Mouse (Mus musculus) brown adipose tissue, adult 24 weeks (tissue): Measurements from ENCODE around the gene Mpp5. TPM values are rescaled to one million over a fixed set of nuclear protein-coding genes. Genes with fewer than 3 reads are reported as not detected.
A peak's percentile ranks its signal among the peaks of the same experiment; 100 is the strongest.

Experiments used
- H3K27ac ChIP-seq: fragments of 200-500 bp; replicated peaks from 2 replicates; pipeline ENCODE4 v1.5.1; 2012; ENCODE audit warnings: low read depth, mild to moderate bottlenecking, low read length
- H3K4me1 ChIP-seq: fragments of 200-500 bp; 2 replicates; pipeline ENCODE4 v1.6.1; 2012; ENCODE audit warnings: low read length, mixed read lengths; ENCODE audit not compliant: control insufficient read depth, insufficient read depth, insufficient read length
- H3K4me3 ChIP-seq: fragments of 200-500 bp; 2 replicates; pipeline ENCODE4 v1.5.1; 2012; ENCODE audit warnings: low read depth, mild to moderate bottlenecking, low read length, moderate library complexity; ENCODE audit not compliant: insufficient read depth
- polyA plus RNA-seq: library from polyadenylated mRNA; stranded (reverse); fragments of >200 nt; gene quantifications from 2 replicates; pipeline ENCODE4 v1.2.4, GENCODE M21; 2012; ENCODE audit not compliant: missing spikeins, insufficient read depth, insufficient read length

Mpp5 gene
- polyA plus RNA-seq, 1 experiment = 12.8 TPM

DNA sequence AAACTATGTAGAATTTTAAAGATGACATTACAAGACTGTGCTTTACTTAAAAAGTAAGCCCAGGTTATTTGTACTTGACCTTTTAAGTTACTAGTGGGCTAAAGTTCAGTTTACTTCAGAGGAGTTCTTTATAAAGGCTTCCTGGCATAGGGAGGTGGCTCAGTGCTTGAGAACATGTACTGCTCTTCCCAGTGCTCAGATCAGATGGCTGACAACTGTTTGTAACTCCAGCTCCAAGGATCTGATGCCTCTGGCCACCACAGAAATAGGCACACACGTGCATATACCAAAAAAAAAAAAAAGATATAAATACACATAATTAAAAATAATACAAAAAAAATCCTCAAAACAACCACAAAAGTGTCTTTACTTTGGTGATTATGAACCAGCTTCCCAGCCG lies 42.1 kb downstream of the Mpp5 start:
- no peak overlapping the region for H3K4me3 ChIP-seq
- no peak overlapping the region for H3K27ac ChIP-seq

DNA sequence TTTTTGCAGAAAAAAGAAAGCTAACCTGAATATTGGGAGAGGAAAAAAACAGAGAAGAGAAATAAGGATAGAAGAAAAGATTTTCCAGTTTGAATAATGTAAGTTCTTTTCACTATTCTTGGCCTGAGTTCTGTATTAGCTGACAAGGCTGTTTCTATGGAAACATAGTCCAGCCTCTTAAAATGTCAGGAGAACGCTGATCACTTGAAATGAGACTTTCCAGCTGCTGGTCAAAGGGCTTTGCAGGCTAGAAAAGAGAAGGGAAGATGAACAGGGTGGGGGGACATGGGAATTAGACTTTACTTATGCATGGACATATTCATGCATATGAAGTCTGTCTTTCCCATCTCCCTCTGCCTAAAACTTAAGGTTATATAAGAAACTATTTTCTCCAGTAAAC lies 45.5 kb downstream of the Mpp5 start:
- H3K4me3 ChIP-seq = no peak overlapping the region
- no peaks in the 10 kb centered on the region for H3K4me1 ChIP-seq
- H3K27ac ChIP-seq = no peak overlapping the region

More for the DNA sequence above, 42.1 kb downstream of the Mpp5 start:
- H3K4me1 ChIP-seq = no peaks in the 10 kb centered on the region

DNA sequence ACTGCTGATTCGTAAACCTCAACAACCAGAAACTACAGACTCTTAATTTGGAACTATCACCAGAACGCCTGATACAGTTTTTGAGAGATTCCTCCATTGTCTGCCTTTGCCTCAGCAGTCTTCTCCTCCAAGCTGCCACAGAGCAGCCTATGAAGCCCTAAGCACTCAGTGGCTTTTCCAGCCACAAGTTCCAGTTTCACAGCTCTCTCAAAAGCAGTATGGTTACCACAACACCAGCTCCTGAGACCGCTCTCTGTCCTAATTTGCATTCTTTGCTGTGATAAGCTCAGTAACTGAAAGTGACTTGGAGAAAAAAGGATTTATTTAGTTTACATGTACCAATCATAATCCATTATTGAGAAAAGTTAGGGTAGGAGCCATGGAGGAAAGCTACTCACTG lies 51.3 kb downstream of the Mpp5 start:
- H3K4me3 ChIP-seq = no peak overlapping the region
- no peak overlapping the region for H3K27ac ChIP-seq
- H3K4me1 ChIP-seq = no peaks in the 10 kb centered on the region

DNA sequence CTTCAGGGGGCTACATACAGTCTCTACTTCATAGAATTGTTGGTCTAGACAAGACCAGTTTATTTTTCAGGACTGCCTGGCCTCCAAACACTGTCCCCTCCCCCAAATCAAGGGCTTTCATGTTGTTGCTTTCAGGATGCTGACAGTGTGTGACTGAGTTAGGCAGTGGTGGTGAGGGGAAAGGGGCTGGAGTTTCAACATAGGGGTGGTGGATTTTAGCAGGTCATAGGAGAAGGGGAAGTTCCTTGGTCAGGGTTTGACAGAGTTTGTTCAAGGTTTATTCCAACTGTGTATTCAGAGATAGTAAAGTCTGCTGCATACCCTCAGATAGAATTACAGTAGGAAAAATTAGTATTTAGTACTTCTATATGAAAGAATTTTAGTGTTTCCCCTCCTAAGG lies 53.1 kb downstream of the Mpp5 start:
- Histone ChIP-seq H3K4me1 (no peaks in the 10 kb centered on the region), H3K27ac (no peak overlapping the region), H3K4me3 (no peak overlapping the region)

DNA sequence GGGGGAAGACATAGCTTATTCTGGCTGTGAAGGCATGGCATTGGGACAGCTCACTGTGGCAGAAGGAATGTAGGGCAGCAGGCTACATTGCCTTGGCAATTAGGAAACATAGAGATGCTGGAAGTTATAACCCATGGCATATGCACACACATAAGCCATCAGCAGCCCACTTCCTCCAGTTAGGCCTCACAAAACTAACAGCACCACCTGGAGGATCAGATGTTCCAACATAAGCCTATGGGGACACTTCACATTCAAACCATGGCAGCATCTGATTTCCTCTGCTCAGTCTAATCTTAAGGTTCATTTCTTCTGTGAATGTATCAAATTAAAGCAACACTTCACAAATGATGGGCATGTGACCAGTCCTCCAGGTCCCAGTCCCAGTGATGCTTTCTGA lies 65.7 kb downstream of the Mpp5 start:
- Histone ChIP-seq H3K27ac (no peak overlapping the region), H3K4me3 (no peak overlapping the region), H3K4me1 (no peaks in the 10 kb centered on the region)

DNA sequence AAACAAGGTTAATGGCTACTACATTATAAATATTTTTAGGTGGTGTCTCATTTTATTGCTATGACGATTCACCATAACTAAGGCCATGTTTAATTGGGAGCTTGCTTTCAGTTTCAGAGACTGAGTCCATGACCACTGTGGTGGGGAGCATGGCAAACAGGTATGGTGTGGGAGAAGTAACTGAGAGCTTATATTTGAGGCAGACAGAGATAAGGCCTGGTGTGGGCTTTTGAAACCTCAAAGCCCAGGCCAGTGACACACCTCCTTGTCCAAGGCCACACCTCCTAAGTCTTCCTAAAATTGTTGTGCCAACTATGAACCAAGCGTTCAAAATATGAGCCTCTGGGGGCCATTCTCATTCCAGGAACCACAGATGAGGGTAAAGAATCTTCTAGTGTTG lies 85.8 kb downstream of the Mpp5 start:
- Histone ChIP-seq H3K4me1 (no peaks in the 10 kb centered on the region), H3K27ac (no peak overlapping the region), H3K4me3 (no peak overlapping the region)

DNA sequence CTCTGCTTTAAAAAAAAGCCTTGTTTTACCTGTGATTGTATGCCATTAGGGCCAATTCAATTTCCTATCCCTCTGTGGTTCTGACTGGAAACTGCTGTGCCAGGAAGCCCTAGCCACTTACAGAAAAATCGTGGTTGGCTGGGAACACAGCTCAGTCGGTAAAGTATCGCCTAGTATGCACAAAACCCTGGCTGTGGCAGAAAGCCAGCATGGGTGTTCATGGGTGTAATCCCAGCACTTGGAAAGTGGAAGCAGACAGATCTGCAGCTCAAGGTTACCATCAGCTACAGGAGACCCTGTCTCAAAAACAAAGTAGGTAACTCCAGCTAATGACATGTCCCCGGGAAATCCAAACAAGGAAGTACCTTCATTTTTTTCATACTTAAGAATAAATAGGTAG lies 91.2 kb downstream of the Mpp5 start:
- H3K4me3 ChIP-seq = no peak overlapping the region
- H3K4me1 ChIP-seq = no peaks in the 10 kb centered on the region
- no peak overlapping the region for H3K27ac ChIP-seq

DNA sequence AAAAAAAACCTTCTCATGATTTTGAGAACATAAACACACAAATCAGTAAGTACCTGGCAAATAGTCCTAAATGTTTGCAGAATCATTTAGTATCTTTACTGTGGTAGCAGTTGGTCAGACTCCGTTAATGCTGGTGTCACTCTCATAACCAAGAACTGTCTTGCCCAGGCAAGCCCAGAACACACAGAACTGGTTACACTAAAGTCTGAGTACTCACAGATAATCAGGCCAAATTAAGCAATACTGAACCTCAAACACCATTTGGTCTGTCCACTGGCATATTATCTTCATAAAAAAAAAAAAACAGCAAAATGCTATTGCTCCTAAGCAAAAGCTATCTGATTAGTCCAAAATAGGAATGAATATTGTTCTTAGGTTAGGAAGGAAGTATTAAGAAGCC lies 93.7 kb downstream of the Mpp5 start:
- Histone ChIP-seq H3K4me1 (no peaks in the 10 kb centered on the region), H3K27ac (no peak overlapping the region), H3K4me3 (no peak overlapping the region)

DNA sequence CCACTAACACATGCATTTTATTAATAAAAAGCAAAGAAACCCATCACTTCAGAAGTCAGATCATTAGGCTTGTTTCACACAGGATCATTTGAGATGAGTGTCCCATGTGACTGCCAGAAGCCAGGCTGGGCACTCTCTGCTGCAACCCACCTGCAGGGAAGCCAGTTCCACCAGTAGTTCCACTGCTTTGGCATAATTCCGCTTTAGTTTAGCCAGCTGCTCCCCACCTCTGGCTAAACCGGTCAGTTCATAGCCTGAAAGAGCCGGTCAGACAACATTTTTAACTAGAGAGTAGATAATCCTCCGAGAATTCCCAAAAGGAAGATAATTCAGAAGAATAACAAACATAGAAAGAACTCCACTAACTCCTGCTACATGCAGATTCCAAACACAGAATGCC lies 99.5 kb downstream of the Mpp5 start:
- H3K4me1 ChIP-seq = no peaks in the 10 kb centered on the region
- H3K27ac ChIP-seq = no peak overlapping the region
- no peak overlapping the region for H3K4me3 ChIP-seq

DNA sequence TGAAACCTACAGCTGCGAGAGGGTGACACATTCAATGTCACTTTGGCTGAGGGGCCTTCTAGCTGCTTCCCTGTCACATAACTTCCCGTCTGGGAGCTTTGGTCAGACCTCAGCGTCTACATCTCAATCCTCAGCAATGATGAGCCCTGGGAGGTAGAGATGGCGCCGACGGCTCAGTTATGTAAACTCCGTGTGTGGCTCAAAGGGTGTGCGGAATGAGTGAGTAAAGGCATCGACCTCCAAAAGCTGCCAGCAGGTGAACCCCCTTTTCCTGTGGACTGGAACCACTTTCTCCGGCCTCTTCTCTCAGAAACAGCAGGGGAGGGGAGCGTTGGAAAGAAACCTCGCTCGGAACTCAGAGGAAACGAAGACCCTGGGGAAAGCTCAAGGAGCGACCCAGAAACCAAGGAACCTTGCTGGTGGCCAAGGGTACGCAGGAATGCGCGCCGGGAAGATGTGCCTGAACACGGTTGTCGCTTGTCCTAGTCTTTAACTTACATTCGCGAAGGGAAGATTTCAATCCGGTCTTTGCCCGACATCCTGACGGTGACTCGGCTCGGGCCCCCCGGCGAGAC lies 112.3 kb downstream of the Mpp5 start:
- H3K27ac ChIP-seq = peak overlapping the region; percentile 62
- peaks cover 8% of the 10 kb centered on the region; the same call in 1 of the 2 replicates for H3K4me1 ChIP-seq
- peak overlapping the region; percentile 78 for H3K4me3 ChIP-seq

DNA sequence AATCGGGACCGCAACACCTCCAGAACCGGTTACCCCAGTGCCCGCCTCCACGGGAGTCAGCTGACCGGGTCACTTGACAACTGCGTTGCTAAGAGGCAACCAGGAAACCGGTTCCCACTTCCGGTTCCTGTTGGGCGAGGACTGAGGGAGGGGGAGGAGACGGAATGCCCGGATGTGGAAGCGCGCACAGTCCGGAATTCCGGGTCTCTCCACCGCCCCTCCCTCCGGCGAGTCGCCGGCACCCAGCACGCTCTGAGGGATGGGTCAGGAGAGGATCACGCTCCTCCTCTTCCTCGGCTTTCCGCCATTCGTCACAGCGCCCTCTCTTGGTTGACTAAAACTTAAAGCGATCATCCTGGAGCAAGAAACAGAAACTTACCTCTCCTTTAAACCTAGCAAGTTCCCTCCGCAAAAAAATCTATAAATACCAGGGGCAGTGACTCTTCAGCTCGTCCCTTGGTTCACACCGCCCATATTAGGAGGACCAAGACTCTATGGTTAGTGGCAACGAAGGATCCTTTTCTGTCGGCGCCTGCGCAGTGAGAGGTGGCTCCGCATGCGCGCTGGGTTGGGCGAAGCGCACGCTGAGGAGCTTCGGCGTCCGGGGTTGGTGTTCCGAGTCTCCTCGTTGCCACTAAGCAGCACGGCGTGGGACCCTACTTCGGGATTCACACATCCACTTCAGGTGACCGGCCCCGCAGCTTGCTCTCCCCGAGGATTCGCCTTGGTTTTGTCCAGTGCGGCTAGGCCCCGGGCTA lies 113.0 kb downstream of the Mpp5 start, which contains the start of the genes Atp6v1d and Eif2s1:
Gene Atp6v1d, minus strand, starts transcription at position 143 of the 758 bp plus-strand sequence.
Gene Eif2s1, plus strand, starts transcription at position 324 of the 758 bp plus-strand sequence.
- peaks cover 8% of the 10 kb centered on the region; the same call in 1 of the 2 replicates for H3K4me1 ChIP-seq
- peak within 1 kb of the TSS; percentile 96 for H3K27ac ChIP-seq
- peak within 1 kb of the TSS; percentile 88 for H3K4me3 ChIP-seq

DNA sequence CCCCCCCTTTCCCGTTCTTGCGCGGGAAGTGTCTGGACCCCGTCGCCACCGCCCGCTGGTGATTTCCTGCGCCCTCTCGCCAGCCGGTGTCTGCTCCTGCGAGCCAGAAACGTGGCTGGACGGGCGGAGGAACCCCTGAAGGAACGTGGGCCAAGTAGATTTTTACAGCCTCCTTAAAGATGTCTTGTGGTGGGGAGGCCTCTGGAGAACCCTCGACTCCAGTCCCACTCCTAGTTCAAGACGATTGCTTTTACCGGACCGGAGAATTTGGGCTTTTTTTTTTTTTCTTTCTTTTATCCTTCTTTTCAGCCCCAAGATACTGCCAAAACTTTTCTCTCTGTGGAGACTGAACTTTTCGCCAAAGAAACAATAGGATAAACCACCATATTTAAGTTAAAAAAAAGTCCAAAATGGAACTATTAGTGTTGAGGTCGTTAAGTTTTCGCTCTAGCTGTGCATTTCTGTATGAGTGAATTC lies 113.6 kb downstream of the Mpp5 start:
- H3K27ac ChIP-seq = peak overlapping the region; percentile 89
- peaks cover 8% of the 10 kb centered on the region; the same call in 1 of the 2 replicates for H3K4me1 ChIP-seq
- peak overlapping the region; percentile 88 for H3K4me3 ChIP-seq

DNA sequence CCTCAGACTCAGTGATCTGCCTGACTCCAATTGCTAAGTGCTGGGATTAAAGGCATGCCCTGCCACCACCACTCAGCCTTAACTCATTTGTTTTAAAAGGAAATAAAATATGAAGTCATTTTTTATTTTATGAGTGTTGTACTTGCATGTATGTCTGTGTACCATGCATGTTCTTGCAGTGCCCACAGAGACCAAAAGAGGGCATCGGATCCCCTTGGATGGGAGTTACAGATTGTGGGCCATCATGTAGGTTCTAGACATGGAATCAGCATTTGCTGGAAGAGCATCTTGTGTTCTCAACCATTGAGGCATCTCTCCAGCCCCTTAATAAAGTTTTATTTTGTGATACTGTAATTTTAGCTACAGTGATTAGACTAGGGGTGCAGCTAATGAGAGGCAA lies 116.7 kb downstream of the Mpp5 start:
- H3K4me3 ChIP-seq = no peak overlapping the region
- H3K4me1 ChIP-seq = peaks cover 2% of the 10 kb centered on the region; the same call in 1 of the 2 replicates
- H3K27ac ChIP-seq = no peak overlapping the region

DNA sequence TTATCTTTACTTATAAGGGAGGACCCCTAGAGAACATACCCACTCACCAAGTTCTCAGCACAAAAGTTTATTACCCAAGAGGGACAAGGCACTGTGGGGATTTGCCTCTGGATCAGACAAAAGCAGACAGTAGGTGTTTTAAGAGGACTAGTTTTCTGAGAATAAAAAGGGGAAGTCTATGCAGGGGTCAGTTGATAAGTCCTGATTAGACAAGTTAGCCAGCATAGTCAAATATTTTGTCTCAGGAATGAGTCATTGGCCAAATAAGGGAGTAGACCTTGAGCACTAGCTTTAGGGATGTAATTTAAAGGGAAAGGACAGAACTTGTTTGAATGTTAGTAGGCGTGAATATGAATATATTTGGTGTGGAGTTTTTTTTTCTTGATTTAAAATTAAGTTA lies 119.4 kb downstream of the Mpp5 start:
- no peaks in the 10 kb centered on the region for H3K4me1 ChIP-seq
- no peak overlapping the region for H3K27ac ChIP-seq
- H3K4me3 ChIP-seq = no peak overlapping the region

DNA sequence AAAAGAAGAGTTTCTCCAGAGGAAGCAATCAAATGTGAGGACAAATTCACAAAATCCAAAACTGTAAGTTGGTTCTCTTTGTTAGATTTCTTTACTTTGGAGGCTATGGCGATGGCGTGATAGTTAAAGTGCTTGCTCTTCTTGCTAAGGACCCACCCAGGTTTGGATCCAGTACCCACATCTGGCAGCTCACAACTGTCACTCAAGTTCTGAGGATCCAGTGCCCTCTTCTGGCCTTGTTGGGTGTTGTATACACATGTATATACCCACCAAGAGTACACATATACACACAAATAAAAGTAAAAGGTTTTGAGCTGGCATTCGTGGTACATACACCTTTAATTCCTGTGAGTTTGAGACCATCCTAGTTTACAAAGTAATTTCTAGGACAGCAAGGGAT lies 125.9 kb downstream of the Mpp5 start:
- Histone ChIP-seq H3K4me1 (no peaks in the 10 kb centered on the region), H3K4me3 (no peak overlapping the region), H3K27ac (no peak overlapping the region)

DNA sequence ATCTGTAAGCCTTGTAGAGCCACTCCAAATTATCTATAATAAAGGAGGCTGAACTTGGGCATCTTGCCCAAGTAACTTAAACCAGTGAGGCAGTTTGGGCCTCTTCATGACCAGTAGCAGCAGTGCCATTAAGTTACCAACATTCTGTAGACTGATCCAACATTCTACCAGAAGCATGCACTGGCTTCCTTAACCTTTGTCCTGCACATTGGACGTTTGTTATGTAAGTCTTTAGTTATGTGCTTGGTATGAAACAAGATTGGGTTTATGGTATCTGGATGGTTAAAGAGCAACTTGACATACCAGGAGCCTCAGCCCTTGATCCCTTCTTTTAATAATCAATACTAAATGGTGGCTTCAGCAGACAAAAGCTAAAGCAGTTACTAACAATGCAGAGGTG lies 141.4 kb downstream of the Mpp5 start:
- Histone ChIP-seq H3K4me1 (no peaks in the 10 kb centered on the region), H3K27ac (no peak overlapping the region), H3K4me3 (no peak overlapping the region)
